Comparison of ENCODE assay signal across 14 mouse cellular contexts in genomic region chr5:130050416-130050815, GRCm38 (mm10). TPM values are rescaled to one million over a fixed set of nuclear protein-coding genes. Genes with fewer than 3 reads are reported as not detected.
DNase-seq lines count a peak whose midpoint lies in the region; ATAC-seq and TF ChIP-seq lines count a peak whose summit lies in the region.
"Had no signal": no experiment of that assay in that cellular context is flagged by ENCODE, and none has a peak within 500 bp of the region (broad histone marks: within the 10 kb centered on the region; RNA-seq: fewer than 3 reads in every experiment).

No protein-coding gene starts in this region.

- H3K9ac ChIP-seq in intestine, postnatal 0 days (ENCODE audit: low read depth, low read length) = no peak overlapping the region
- H3K9ac ChIP-seq: hindbrain, embryonic 13.5 days; intestine, embryonic 15.5 days; stomach, embryonic 15.5 days had no signal

- 59% methylated on average over 6 of the region's 6 CpGs for WGBS in intestine, postnatal 0 days

- no peak overlapping the region for H3K27ac ChIP-seq in intestine, postnatal 0 days (ENCODE audit: low read depth, low read length)
- H3K27ac ChIP-seq: hindbrain, embryonic 13.5 days; intestine, embryonic 15.5 days; stomach, embryonic 15.5 days had no signal

- H3K9me3 ChIP-seq in intestine, postnatal 0 days (ENCODE audit: control insufficient read depth) = no peaks in the 10 kb centered on the region
- H3K9me3 ChIP-seq: hindbrain, embryonic 13.5 days; intestine, embryonic 15.5 days; stomach, embryonic 15.5 days had no signal

- H3K4me1 ChIP-seq in intestine, postnatal 0 days (replicated peaks; ENCODE audit: control insufficient read depth, insufficient read depth, low read length) = no peaks in the 10 kb centered on the region
- H3K4me1 ChIP-seq: hindbrain, embryonic 13.5 days; stomach, embryonic 15.5 days had no signal

- peak; percentile 67 for DNase-seq in left cerebral cortex, postnatal 4 days
- no peak for DNase-seq in left cerebral cortex, postnatal 36 days (ENCODE audit: low spot score in 2 of 2)
- peak; percentile 83 for DNase-seq in cerebellum, adult 11 months
- peak; percentile 81 for DNase-seq in cerebellum, adult 8-10 months
- peak; percentile 87 for DNase-seq in retina, postnatal 1 day
- no peak for DNase-seq in gastrocnemius, adult 18-20 months (ENCODE audit: low spot score)
- DNase-seq: gastrocnemius, postnatal 10 days; lung, adult 18-20 months; right cerebral cortex, adult 18-20 months had no signal

- TF ChIP-seq CTCF in intestine, postnatal 0 days (IDR thresholded peaks at IDR 0.05; ENCODE audit: low read depth) = no peak

- intact Hi-C loops in left cerebral cortex, postnatal 4 days (cut with DNase I) = no loop called here
- intact Hi-C loops in left cerebral cortex, postnatal 36 days (cut with DNase I) = no loop called here

- peaks cover 60% of the 10 kb centered on the region for H3K36me3 ChIP-seq in intestine, postnatal 0 days (ENCODE audit: control insufficient read depth, insufficient read depth)

- no peak for ATAC-seq in intestine, postnatal 0 days
- ATAC-seq: intestine, embryonic 15.5 days had no signal

- no peak overlapping the region for H3K4me2 ChIP-seq in intestine, postnatal 0 days (replicated peaks; ENCODE audit: low read depth)
- H3K4me2 ChIP-seq: hindbrain, embryonic 13.5 days; intestine, embryonic 15.5 days; stomach, embryonic 15.5 days had no signal

- no peaks in the 10 kb centered on the region for H3K27me3 ChIP-seq in intestine, postnatal 0 days (replicated peaks; ENCODE audit: control insufficient read depth, insufficient read depth, low read length)
- H3K27me3 ChIP-seq: hindbrain, embryonic 13.5 days; intestine, embryonic 15.5 days; stomach, embryonic 15.5 days had no signal

- no peak overlapping the region for H3K4me3 ChIP-seq in intestine, postnatal 0 days (ENCODE audit: low read depth, low read length)
- H3K4me3 ChIP-seq: hindbrain, embryonic 13.5 days; intestine, embryonic 15.5 days; myocyte; stomach, embryonic 15.5 days had no signal

RNA-seq across cellular contexts. Expression of gene Crcp, which starts 21.3 kb away (rescaled TPM):
- total RNA-seq in left cerebral cortex, postnatal 4 days (2021) = 10 to 100 TPM; 44.4 to 49.5 TPM
- total RNA-seq in left cerebral cortex, postnatal 36 days (2021) = 10 to 100 TPM; 33.9 to 36.6 TPM
- 39.5 and 41.6 TPM in 2 replicates for polyA plus RNA-seq in intestine, postnatal 0 days (2015; fragmentation: Nextera tagmentation; extraction: Ambion mirVana)
- total RNA-seq in gastrocnemius, adult 18-20 months (2021) = 10 to 100 TPM; 19.3 to 20.3 TPM

RNA-seq across cellular contexts. Expression of gene Asl, which starts 21.4 kb away (rescaled TPM):
- 10 to 100 TPM; 31.0 to 34.9 TPM for total RNA-seq in left cerebral cortex, postnatal 4 days (2021)
- total RNA-seq in left cerebral cortex, postnatal 36 days (2021) = 10 to 100 TPM; 17.7 to 19.9 TPM
- polyA plus RNA-seq in intestine, postnatal 0 days (2015; fragmentation: Nextera tagmentation; extraction: Ambion mirVana) = 148 and 182 TPM in 2 replicates
- total RNA-seq in gastrocnemius, adult 18-20 months (2021) = 10 to 100 TPM in 1 of 2 experiments, 1 to 10 TPM in 1; 8.8 to 12.4 TPM

RNA-seq across cellular contexts. Expression of gene Tpst1, which starts 22.7 kb away (rescaled TPM):
- total RNA-seq in left cerebral cortex, postnatal 4 days (2021) = 10 to 100 TPM; 33.8 to 38.2 TPM
- 10 to 100 TPM; 33.2 to 35.3 TPM for total RNA-seq in left cerebral cortex, postnatal 36 days (2021)
- polyA plus RNA-seq in intestine, postnatal 0 days (2015; fragmentation: Nextera tagmentation; extraction: Ambion mirVana) = 28.7 and 29.3 TPM in 2 replicates
- 1 to 10 TPM; 3.3 to 4.1 TPM for total RNA-seq in gastrocnemius, adult 18-20 months (2021)

RNA-seq across cellular contexts. Expression of gene Gusb, which starts 47.6 kb away (rescaled TPM):
- 10 to 100 TPM; 12.2 to 12.8 TPM for total RNA-seq in left cerebral cortex, postnatal 4 days (2021)
- total RNA-seq in left cerebral cortex, postnatal 36 days (2021) = 10 to 100 TPM; 10.5 to 11.8 TPM
- polyA plus RNA-seq in intestine, postnatal 0 days (2015; fragmentation: Nextera tagmentation; extraction: Ambion mirVana) = 260 and 264 TPM in 2 replicates
- total RNA-seq in gastrocnemius, adult 18-20 months (2021) = 1 to 10 TPM; 7.4 to 8.1 TPM

Comparison
In these comparisons a context has a peak if more than half of its experiments do, and no peak if none do; other contexts are left out.
1. DNase-seq: peak in left cerebral cortex, postnatal 4 days (single experiment), cerebellum, adult 11 months (single experiment), cerebellum, adult 8-10 months (single experiment) and retina, postnatal 1 day (single experiment); none in left cerebral cortex, postnatal 36 days (0 of 2) and gastrocnemius, adult 18-20 months (single experiment).
2. RNA of gene Tpst1, which starts 22.7 kb away (total RNA-seq): 33.8 to 38.2 TPM in left cerebral cortex, postnatal 4 days and 33.2 to 35.3 TPM in left cerebral cortex, postnatal 36 days; 3.3 to 4.1 TPM in gastrocnemius, adult 18-20 months; every median in the first group is over 4 times any median in the second.